ENCODE assay signal across 27 mouse cellular contexts in the genomic region with DNA sequence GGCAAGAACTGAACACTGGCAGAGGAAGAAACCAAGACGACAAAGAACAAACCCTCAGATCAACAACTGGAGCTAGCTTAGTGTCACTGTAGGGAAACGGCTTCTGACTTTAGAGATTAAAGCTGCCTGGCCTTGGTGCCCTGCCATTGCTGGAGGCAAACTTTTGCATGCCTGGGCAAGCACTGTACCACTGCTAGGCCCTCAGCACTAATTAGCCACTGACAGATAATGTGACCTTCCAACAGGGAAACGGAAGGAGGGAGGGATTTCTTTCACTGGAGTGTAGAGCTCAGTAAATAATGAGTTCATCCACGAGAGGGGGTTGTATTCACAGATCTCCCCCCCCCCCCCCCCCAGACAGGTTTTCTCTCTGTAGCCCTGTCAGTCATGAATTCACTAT. TPM values are rescaled to one million over a fixed set of nuclear protein-coding genes. Genes with fewer than 3 reads are reported as not detected.
DNase-seq lines count a peak whose midpoint lies in the region; ATAC-seq and TF ChIP-seq lines count a peak whose summit lies in the region.
"Had no signal": no experiment of that assay in that cellular context is flagged by ENCODE, and none has a peak within 500 bp of the region (broad histone marks: within the 10 kb centered on the region; RNA-seq: fewer than 3 reads in every experiment).

No protein-coding gene starts in this region.

- H3K4me2 ChIP-seq in kidney, embryonic 16.5 days (replicated peaks; ENCODE audit: low read depth, low read length), result no peak overlapping the region
- H3K4me2 ChIP-seq in stomach, postnatal 0 days (replicated peaks; ENCODE audit: low read depth), result no peak overlapping the region
- H3K4me2 ChIP-seq: forebrain, embryonic 12.5 days; heart, embryonic 13.5 days; hindbrain, embryonic 15.5 days; liver, embryonic 12.5 days; midbrain, embryonic 11.5 days; neural tube, embryonic 12.5 days had no signal

- DNase-seq in adrenal gland, adult 2 months, result peak; percentile 23
- DNase-seq in adrenal gland, adult 18-20 months (ENCODE audit: low spot score in 2 of 2), result no peak
- DNase-seq in kidney, postnatal 36 days, result peak; percentile 21 to 36
- DNase-seq in ES-E14 (ENCODE audit: low read depth, low spot score), result no peak
- DNase-seq in stomach, postnatal 0 days (ENCODE audit: low spot score), result no peak
- DNase-seq in frontal cortex, postnatal 14 days (ENCODE audit: low spot score in 2 of 2), result no peak
- DNase-seq: cerebellum, adult 2 months; cerebellum, postnatal 14 days; forebrain, postnatal 0 days; gastrocnemius, postnatal 10 days; layer of hippocampus, postnatal 36 days; left cerebral cortex, postnatal 4 days; liver, postnatal 0 days; lung, postnatal 36 days; thymus, postnatal 4 days had no signal

- no peaks in the 10 kb centered on the region for H3K27me3 ChIP-seq in kidney, embryonic 16.5 days (ENCODE audit: insufficient read depth, low read length)
- no peaks in the 10 kb centered on the region for H3K27me3 ChIP-seq in stomach, postnatal 0 days (ENCODE audit: control insufficient read depth, insufficient read depth, low read length)
- H3K27me3 ChIP-seq: CH12.LX; forebrain, embryonic 12.5 days; heart, embryonic 13.5 days; hindbrain, embryonic 15.5 days; liver, embryonic 12.5 days; neural tube, embryonic 12.5 days had no signal

- WGBS in kidney, embryonic 16.5 days, result 57% methylated on average over 4 of the region's 4 CpGs
- WGBS in stomach, postnatal 0 days, result 40% methylated on average over 4 of the region's 4 CpGs

- in situ Hi-C loops in ES-E14 (cut with MboI; ENCODE audit: low sequenced_read_pairs in 2 of 2, unreplicated experiment in 2 of 2), result no loop called here

- no peaks in the 10 kb centered on the region for H3K4me1 ChIP-seq in kidney, embryonic 16.5 days (ENCODE audit: insufficient read depth, low read length)
- H3K4me1 ChIP-seq in ES-E14 (ENCODE audit: control insufficient read depth in 2 of 2, insufficient read depth in 2 of 2, low read length in 2 of 2, poor library complexity in 1 of 2), result peaks cover 2 to 4% of the 10 kb centered on the region in 2 experiments; a peak in 2 of 4 replicates
- no peaks in the 10 kb centered on the region for H3K4me1 ChIP-seq in stomach, postnatal 0 days (replicated peaks; ENCODE audit: control insufficient read depth, insufficient read depth)
- H3K4me1 ChIP-seq: forebrain, embryonic 12.5 days; heart, embryonic 13.5 days; hindbrain, embryonic 10.5 days; hindbrain, embryonic 15.5 days; liver, embryonic 12.5 days; neural tube, embryonic 12.5 days had no signal

- TF ChIP-seq EP300 in stomach, postnatal 0 days (optimal IDR thresholded peaks at IDR 0.05), result no peak

- no peaks in the 10 kb centered on the region for H3K9me3 ChIP-seq in kidney, embryonic 16.5 days (ENCODE audit: low read length)
- no peaks in the 10 kb centered on the region for H3K9me3 ChIP-seq in ES-E14 (ENCODE audit: control insufficient read depth, insufficient read depth, low read depth, low read length)
- H3K9me3 ChIP-seq in stomach, postnatal 0 days (ENCODE audit: control insufficient read depth, low read length), result no peaks in the 10 kb centered on the region
- H3K9me3 ChIP-seq: forebrain, embryonic 12.5 days; heart, embryonic 13.5 days; hindbrain, embryonic 10.5 days; hindbrain, embryonic 15.5 days; liver, embryonic 12.5 days; neural tube, embryonic 12.5 days had no signal

- H3K36me3 ChIP-seq in kidney, embryonic 16.5 days (ENCODE audit: insufficient read depth, low read length), result peaks cover 76% of the 10 kb centered on the region
- peaks cover 62% of the 10 kb centered on the region for H3K36me3 ChIP-seq in ES-E14 (ENCODE audit: control insufficient read depth, insufficient read depth, low read length, poor library complexity, severe bottlenecking)
- H3K36me3 ChIP-seq in stomach, postnatal 0 days (ENCODE audit: control insufficient read depth, insufficient read depth, low read length), result peaks cover 44% of the 10 kb centered on the region

- TF ChIP-seq CTCF in stomach, postnatal 0 days (IDR thresholded peaks at IDR 0.05; ENCODE audit: low read depth), result 0 out of 2 replicates have a peak, but pooled peaks have one; percentile 4

- no peak overlapping the region for H3K27ac ChIP-seq in kidney, embryonic 16.5 days (ENCODE audit: low read length)
- peak overlapping the region; percentile 49; the same call in 1 of the 2 replicates for H3K27ac ChIP-seq in ES-E14 (ENCODE audit: insufficient read depth, low read depth, low read length, poor library complexity, severe bottlenecking)
- H3K27ac ChIP-seq in stomach, postnatal 0 days (replicated peaks), result no peak overlapping the region
- H3K27ac ChIP-seq: forebrain, embryonic 12.5 days; heart, embryonic 13.5 days; hindbrain, embryonic 10.5 days; hindbrain, embryonic 15.5 days; liver, embryonic 12.5 days; neural tube, embryonic 12.5 days had no signal

- H3K4me3 ChIP-seq in kidney, embryonic 16.5 days (ENCODE audit: low read length), result no peak overlapping the region
- H3K4me3 ChIP-seq in ES-E14 (ENCODE audit: insufficient read depth in 1 of 2, low read depth in 1 of 2, low read length in 2 of 2, poor library complexity in 1 of 2, severe bottlenecking in 1 of 2), result no peak overlapping the region
- no peak overlapping the region for H3K4me3 ChIP-seq in stomach, postnatal 0 days (ENCODE audit: low read depth, low read length)
- H3K4me3 ChIP-seq: erythroblast, embryonic 14.5 days; forebrain, embryonic 12.5 days; heart, embryonic 13.5 days; hindbrain, embryonic 10.5 days; hindbrain, embryonic 15.5 days; liver, embryonic 12.5 days; neural tube, embryonic 12.5 days had no signal

- no peak overlapping the region for H3K9ac ChIP-seq in kidney, embryonic 16.5 days (replicated peaks; ENCODE audit: low read length)
- no peak overlapping the region for H3K9ac ChIP-seq in ES-E14 (ENCODE audit: insufficient read depth, low read depth, low read length, poor library complexity, severe bottlenecking)
- H3K9ac ChIP-seq in stomach, postnatal 0 days (ENCODE audit: low read length), result no peak overlapping the region
- H3K9ac ChIP-seq: forebrain, embryonic 12.5 days; forebrain, postnatal 0 days; heart, embryonic 13.5 days; hindbrain, embryonic 15.5 days; liver, embryonic 12.5 days; liver, postnatal 0 days; neural tube, embryonic 12.5 days had no signal

- no peak for ATAC-seq in kidney, embryonic 16.5 days (ENCODE audit: low FRiP score, low TSS enrichment)
- ATAC-seq in stomach, postnatal 0 days (ENCODE audit: low FRiP score, low TSS enrichment), result no peak
- ATAC-seq: forebrain, postnatal 0 days; inflammation-experienced regulatory T-cells, adult 6 months; liver, embryonic 12.5 days; liver, postnatal 0 days; midbrain, embryonic 16.5 days had no signal

TF ChIP-seq in ES-E14, 5 proteins besides CTCF, POLR2A, EP300 and RAD21:
- TF ChIP-seq ZC3H11A (IDR thresholded peaks at IDR 0.05; ENCODE audit: borderline replicate concordance, low read depth, low read length) (no peak), MAFK (IDR thresholded peaks at IDR 0.05; ENCODE audit: insufficient read depth, low read depth, low read length) (no peak), CHD2 (IDR thresholded peaks at IDR 0.05; ENCODE audit: low read depth, low read length) (no peak), ZNF384 (IDR thresholded peaks at IDR 0.05; ENCODE audit: low read depth, low read length) (no peak), HCFC1 (IDR thresholded peaks at IDR 0.05; ENCODE audit: borderline replicate concordance, insufficient read depth, low read length) (no peak)

RNA-seq across cellular contexts. Expression of a gene that starts 15.2 kb away (rescaled TPM):
- total RNA-seq in adrenal gland, adult 2 months (2021), result 10 to 100 TPM; 34.9 to 35.0 TPM
- 6.0 and 8.0 TPM in 2 replicates for polyA plus RNA-seq in adrenal gland, adult 2 months (2012; rRNA removed)
- total RNA-seq in adrenal gland, adult 18-20 months (2021), result 10 to 100 TPM; 38.5 to 39.5 TPM
- polyA plus RNA-seq in kidney, embryonic 16.5 days (2015; fragmentation: Nextera tagmentation; extraction: Ambion mirVana), result 62.2 and 69.0 TPM in 2 replicates
- total RNA-seq in ES-E14 (2012; rRNA removed), result 78.0 and 87.2 TPM in 2 replicates
- polyA plus RNA-seq in stomach, postnatal 0 days (2015; fragmentation: Nextera tagmentation; extraction: Ambion mirVana), result 33.4 and 33.5 TPM in 2 replicates

RNA-seq across cellular contexts. Expression of a gene that starts 21.6 kb away (rescaled TPM):
- total RNA-seq in adrenal gland, adult 2 months (2021), result 1 to 10 TPM; 2.7 to 5.7 TPM
- polyA plus RNA-seq in adrenal gland, adult 2 months (2012; rRNA removed), result 8.5 and 11.4 TPM in 2 replicates
- 1 to 10 TPM; 3.7 to 4.2 TPM for total RNA-seq in adrenal gland, adult 18-20 months (2021)
- 16.8 and 19.7 TPM in 2 replicates for polyA plus RNA-seq in kidney, embryonic 16.5 days (2015; fragmentation: Nextera tagmentation; extraction: Ambion mirVana)
- total RNA-seq in ES-E14 (2012; rRNA removed), result 4.2 and 9.2 TPM in 2 replicates
- polyA plus RNA-seq in stomach, postnatal 0 days (2015; fragmentation: Nextera tagmentation; extraction: Ambion mirVana), result 3.5 and 4.3 TPM in 2 replicates

RNA-seq across cellular contexts. Expression of a gene that starts 27.3 kb away (rescaled TPM):
- total RNA-seq in adrenal gland, adult 2 months (2021), result 10 to 100 TPM; 17.2 to 27.0 TPM
- polyA plus RNA-seq in adrenal gland, adult 2 months (2012; rRNA removed), result 50.9 and 52.9 TPM in 2 replicates
- 10 to 100 TPM; 24.6 to 30.9 TPM for total RNA-seq in adrenal gland, adult 18-20 months (2021)
- polyA plus RNA-seq in kidney, embryonic 16.5 days (2015; fragmentation: Nextera tagmentation; extraction: Ambion mirVana), result 25.2 and 26.0 TPM in 2 replicates
- 20.1 and 22.2 TPM in 2 replicates for total RNA-seq in ES-E14 (2012; rRNA removed)
- polyA plus RNA-seq in stomach, postnatal 0 days (2015; fragmentation: Nextera tagmentation; extraction: Ambion mirVana), result 13.4 and 14.2 TPM in 2 replicates

Comparison
In these comparisons a context has a peak if more than half of its experiments do, and no peak if none do; other contexts are left out.
1. DNase-seq: peak in adrenal gland, adult 2 months (single experiment) and kidney, postnatal 36 days (2 of 2); none in adrenal gland, adult 18-20 months (0 of 2), ES-E14 (single experiment), stomach, postnatal 0 days (single experiment) and frontal cortex, postnatal 14 days (0 of 2).